Mouse (Mus musculus): ENCODE measurements around the gene Hsd17b10.

The Hsd17b10 gene

GRCm38 (mm10) chrX:152001737-152002710, at the start of gene Hsd17b10:
Hsd17b10 (plus strand) TSS chrX:152001845.
- DNase-seq (ENCODE audit: low spot score in 2 of 2), result peak; percentile 72 to 78

GRCm38 (mm10) chrX:151999006-151999710, 2.5 kb upstream of the Hsd17b10 start:
- DNase-seq (ENCODE audit: low spot score in 2 of 2), result no peak

- DNase-seq (ENCODE audit: low spot score in 2 of 2), result no peak
These were observed 412 bp upstream of the Hsd17b10 start for GRCm38 (mm10) chrX:152001182-152001684.

- DNase-seq (ENCODE audit: low spot score in 2 of 2), result no peak
These were observed 1.2 kb downstream of the Hsd17b10 start for GRCm38 (mm10) chrX:152002865-152003264.

GRCm38 (mm10) chrX:152007863-152008262, 6.2 kb downstream of the Hsd17b10 start:
- DNase-seq (ENCODE audit: low spot score in 2 of 2), result no peak

GRCm38 (mm10) chrX:152015752-152016150, 14.1 kb downstream of the Hsd17b10 start:
- DNase-seq (ENCODE audit: low spot score in 2 of 2), result no peak

GRCm38 (mm10) chrX:152016151-152017145, 14.8 kb downstream of the Hsd17b10 start, which contains the start of the genes Ribc1 and Smc1a:
Ribc1 (minus strand) TSS chrX:152016295.
Smc1a (plus strand) TSS chrX:152016428.
- DNase-seq (ENCODE audit: low spot score in 2 of 2), result peak; percentile 88 to 90

- no peak for DNase-seq (ENCODE audit: low spot score in 2 of 2)
These were observed 15.5 kb downstream of the Hsd17b10 start for GRCm38 (mm10) chrX:152017186-152017585.

GRCm38 (mm10) chrX:152019294-152019693, 17.6 kb downstream of the Hsd17b10 start:
- DNase-seq (ENCODE audit: low spot score in 2 of 2), result no peak

- no peak for DNase-seq (ENCODE audit: low spot score in 2 of 2)
These were observed 38.2 kb downstream of the Hsd17b10 start for GRCm38 (mm10) chrX:152039865-152040264.

GRCm38 (mm10) chrX:152047230-152047629, 45.6 kb downstream of the Hsd17b10 start:
- DNase-seq (ENCODE audit: low spot score in 2 of 2), result no peak

- DNase-seq (ENCODE audit: low spot score in 2 of 2), result no peak
These were observed 50.9 kb downstream of the Hsd17b10 start for GRCm38 (mm10) chrX:152052546-152052945.

Measured in right cerebral cortex, postnatal 36 days (tissue).